Mouse (Mus musculus) erythroblast, embryonic 14.5 days (primary cell): ENCODE data around the gene Lgr6. TPM values are rescaled to one million over a fixed set of nuclear protein-coding genes. Genes with fewer than 3 reads are reported as not detected.

Experiments
- H3K27me3 ChIP-seq: 2 replicates; pipeline ENCODE4 v1.6.1; 2012; ENCODE audit warnings: inconsistent platforms; ENCODE audit not compliant: control insufficient read depth
- H3K36me3 ChIP-seq: 2 replicates; pipeline ENCODE4 v1.6.1; 2012; ENCODE audit warnings: mild to moderate bottlenecking, inconsistent platforms; ENCODE audit not compliant: control insufficient read depth
- H3K4me1 ChIP-seq: 2 replicates; pipeline ENCODE4 v1.6.1; 2012; ENCODE audit warnings: inconsistent platforms; ENCODE audit not compliant: control insufficient read depth
- H3K4me3 ChIP-seq: replicated peaks from 2 replicates; pipeline ENCODE3; 2012; ENCODE audit warnings: moderate library complexity, mild to moderate bottlenecking, inconsistent platforms
- H3K9me3 ChIP-seq: 2 replicates; pipeline ENCODE4 v1.6.1; 2012; ENCODE audit warnings: low read length, inconsistent platforms, mixed read lengths; ENCODE audit not compliant: control insufficient read depth
- GATA1 ChIP-seq: IDR thresholded peaks from 2 replicates; pipeline ENCODE4 v1.6.1; 2012; ENCODE audit warnings: low read length, inconsistent platforms, mixed read lengths
- TAL1 ChIP-seq: IDR thresholded peaks from 3 replicates; pipeline ENCODE4 v1.6.1; 2012; ENCODE audit warnings: low read length, inconsistent platforms, mixed read lengths
- polyA plus RNA-seq: library from polyadenylated mRNA; stranded (reverse); fragments of >175 nt; gene quantifications from 2 replicates; pipeline ENCODE4 v1.2.3, GENCODE M21; 2012

The Lgr6 gene
- polyA plus RNA-seq, 1 experiment, result not detected

GRCm38 (mm10) chr1:134995954-134996353 is 109.1 kb downstream of the Lgr6 start:
- no peaks in the 10 kb centered on the region; the same call in 1 of the 2 replicates for H3K27me3 ChIP-seq

GRCm38 (mm10) chr1:134995437-134995836 is 109.6 kb downstream of the Lgr6 start:
- Histone ChIP-seq H3K27me3 (peaks cover 3% of the 10 kb centered on the region; the same call in 1 of the 2 replicates), H3K4me3 (no peak overlapping the region), H3K9me3 (no peaks in the 10 kb centered on the region), H3K36me3 (no peaks in the 10 kb centered on the region), H3K4me1 (no peaks in the 10 kb centered on the region)
- TF ChIP-seq GATA1, result no peak
- TF ChIP-seq TAL1, result no peak

More at GRCm38 (mm10) chr1:134995954-134996353, 109.1 kb downstream of the Lgr6 start:
- no peak overlapping the region for H3K4me3 ChIP-seq
- no peaks in the 10 kb centered on the region for H3K36me3 ChIP-seq
- TF ChIP-seq TAL1 (no peak), GATA1 (no peak)
- no peaks in the 10 kb centered on the region for H3K9me3 ChIP-seq
- no peaks in the 10 kb centered on the region for H3K4me1 ChIP-seq

- no peaks in the 10 kb centered on the region for H3K4me1 ChIP-seq
- H3K27me3 ChIP-seq, result peaks cover 9% of the 10 kb centered on the region
- H3K9me3 ChIP-seq, result no peaks in the 10 kb centered on the region
- H3K4me3 ChIP-seq, result no peak overlapping the region
- H3K36me3 ChIP-seq, result no peaks in the 10 kb centered on the region
- TF ChIP-seq GATA1 (no peak), TAL1 (no peak)
These were observed 110.3 kb downstream of the Lgr6 start for GRCm38 (mm10) chr1:134994739-134995138.

- Histone ChIP-seq H3K9me3 (no peaks in the 10 kb centered on the region), H3K27me3 (peaks cover 33% of the 10 kb centered on the region), H3K36me3 (no peaks in the 10 kb centered on the region), H3K4me3 (no peak overlapping the region), H3K4me1 (peaks cover 8% of the 10 kb centered on the region)
- no peak for TF ChIP-seq GATA1
These were observed 112.9 kb downstream of the Lgr6 start for GRCm38 (mm10) chr1:134992046-134992645.

- no peak for TF ChIP-seq TAL1
- TF ChIP-seq GATA1, result no peak
- Histone ChIP-seq H3K4me3 (no peak overlapping the region), H3K4me1 (peaks cover 8% of the 10 kb centered on the region), H3K9me3 (no peaks in the 10 kb centered on the region), H3K36me3 (no peaks in the 10 kb centered on the region), H3K27me3 (peaks cover 40% of the 10 kb centered on the region)
These were observed 115.7 kb downstream of the Lgr6 start for GRCm38 (mm10) chr1:134989372-134989771.

GRCm38 (mm10) chr1:134987962-134988341 is 117.1 kb downstream of the Lgr6 start:
- H3K4me1 ChIP-seq, result peaks cover 8% of the 10 kb centered on the region
- no peaks in the 10 kb centered on the region for H3K9me3 ChIP-seq
- peaks cover 40% of the 10 kb centered on the region for H3K27me3 ChIP-seq
- H3K4me3 ChIP-seq, result no peak overlapping the region
- TF ChIP-seq GATA1, result no peak
- TF ChIP-seq TAL1, result no peak
- H3K36me3 ChIP-seq, result no peaks in the 10 kb centered on the region

GRCm38 (mm10) chr1:134987173-134987961 is 117.7 kb downstream of the Lgr6 start:
- Histone ChIP-seq H3K4me3 (no peak overlapping the region), H3K36me3 (no peaks in the 10 kb centered on the region), H3K27me3 (peaks cover 40% of the 10 kb centered on the region), H3K9me3 (no peaks in the 10 kb centered on the region), H3K4me1 (peaks cover 8% of the 10 kb centered on the region)
- TF ChIP-seq GATA1 (no peak), TAL1 (no peak)

GRCm38 (mm10) chr1:134972920-134973319 is 132.2 kb downstream of the Lgr6 start:
- H3K4me1 ChIP-seq, result no peaks in the 10 kb centered on the region
- TF ChIP-seq GATA1 (no peak), TAL1 (no peak)
- no peaks in the 10 kb centered on the region for H3K9me3 ChIP-seq
- H3K27me3 ChIP-seq, result no peaks in the 10 kb centered on the region
- H3K4me3 ChIP-seq, result no peak overlapping the region
- H3K36me3 ChIP-seq, result peaks cover 61% of the 10 kb centered on the region

GRCm38 (mm10) chr1:134965430-134965829 is 139.6 kb downstream of the Lgr6 start:
- no peaks in the 10 kb centered on the region for H3K27me3 ChIP-seq
- no peaks in the 10 kb centered on the region for H3K9me3 ChIP-seq
- H3K36me3 ChIP-seq, result peaks cover 43% of the 10 kb centered on the region
- TF ChIP-seq GATA1, result no peak
- TF ChIP-seq TAL1, result no peak
- H3K4me1 ChIP-seq, result peaks cover 18% of the 10 kb centered on the region
- H3K4me3 ChIP-seq, result no peak overlapping the region
